Mouse (Mus musculus): ENCODE results near the gene Zfp688.
"Not testable (repeated sequence)": the region's sequence is repeated elsewhere in the genome, so short reads cannot be mapped to it uniquely, and the experiment has no call there.

Zfp688 gene

GRCm38 (mm10) chr7:127421388-127422191, at the start of gene Zfp688:
Gene Zfp688, minus strand, starts transcription at chr7:127422068.
- DNase-seq (ENCODE audit: low read depth, low spot score): peak; percentile 97

- peak; percentile 47 for DNase-seq (ENCODE audit: low read depth, low spot score)
Measured at GRCm38 (mm10) chr7:127471646-127472010, 49.8 kb upstream of the Zfp688 start.

- DNase-seq (ENCODE audit: low read depth, low spot score): peak; percentile 95
Measured at GRCm38 (mm10) chr7:127470743-127471645, 49.1 kb upstream of the Zfp688 start.

DNA sequence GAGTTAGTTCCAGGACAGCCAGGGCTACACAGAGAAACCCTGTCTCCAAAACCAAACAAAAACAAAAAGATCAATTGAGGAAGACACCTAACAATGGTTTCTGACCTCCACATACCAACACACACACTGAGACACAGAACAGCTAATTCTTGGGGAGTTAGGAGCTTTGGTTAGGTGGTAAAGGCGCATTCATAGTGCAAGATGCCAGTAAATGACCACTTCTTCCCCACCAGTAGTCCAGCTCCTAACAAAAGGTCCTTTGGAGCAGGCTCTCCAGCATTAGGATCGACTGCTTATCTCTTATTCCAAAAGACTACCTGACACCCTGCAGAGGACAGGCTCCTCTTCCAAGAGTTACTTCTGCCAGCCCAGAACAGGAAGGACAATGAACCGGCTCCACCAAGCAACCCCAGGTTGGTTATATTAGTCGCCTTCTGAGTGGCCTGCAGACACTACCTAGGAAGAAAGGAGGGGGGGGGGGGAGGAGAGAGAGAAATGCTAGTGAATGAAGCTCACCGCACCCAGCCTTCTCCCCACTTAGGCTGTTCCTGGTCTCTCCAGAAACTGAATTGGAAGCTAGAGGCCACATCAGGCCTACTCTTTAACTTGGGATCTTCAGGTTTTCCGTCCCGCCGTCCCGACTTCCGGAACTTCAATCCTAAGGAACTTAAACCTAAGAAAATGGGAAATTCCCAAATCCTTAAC, 48.3 kb upstream of the Zfp688 start:
- DNase-seq (ENCODE audit: low read depth, low spot score): peak; percentile 29

DNA sequence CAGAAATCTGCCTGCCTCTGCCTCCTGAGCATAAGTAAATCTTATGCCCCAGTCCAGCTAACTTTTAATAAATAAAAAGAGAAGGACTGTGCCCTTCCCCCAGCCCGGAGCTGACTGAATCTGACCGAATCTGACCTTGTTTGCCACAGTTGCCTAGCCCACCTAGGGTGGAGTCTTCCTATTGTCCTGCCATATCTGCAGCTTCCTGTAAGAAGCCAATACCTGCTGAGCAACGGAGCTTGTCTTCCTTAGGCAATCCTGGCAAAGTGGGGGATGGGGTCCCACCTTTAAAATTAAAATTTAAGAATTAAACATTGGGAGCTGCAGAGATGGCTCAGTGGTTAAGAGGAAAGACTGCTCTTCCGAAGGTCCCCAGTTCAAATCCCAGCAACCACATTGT, 44.7 kb upstream of the Zfp688 start:
- no peak for DNase-seq (ENCODE audit: low read depth, low spot score)

DNA sequence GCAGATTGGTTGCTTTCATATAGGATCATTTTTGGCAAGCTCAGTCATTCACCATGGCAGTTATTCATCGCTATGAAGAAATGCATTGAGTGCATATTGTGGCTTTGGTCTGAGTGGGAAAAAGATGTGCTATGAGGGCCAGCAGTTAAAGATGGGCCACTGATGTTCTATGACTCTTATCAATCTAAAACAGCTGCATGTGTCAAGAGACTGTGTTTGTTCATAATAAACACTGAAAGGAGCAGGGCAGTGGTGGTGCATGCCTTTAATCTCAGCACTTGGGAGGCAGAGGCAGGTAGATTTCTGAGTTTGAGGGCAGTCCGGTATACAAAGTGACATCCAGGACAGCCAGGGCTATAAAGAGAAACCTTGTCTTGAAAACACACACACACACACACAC, 43.8 kb upstream of the Zfp688 start:
- not testable (repeated sequence) for DNase-seq (ENCODE audit: low read depth, low spot score)

GRCm38 (mm10) chr7:127465191-127465590, 43.3 kb upstream of the Zfp688 start:
- DNase-seq (ENCODE audit: low read depth, low spot score): no peak

GRCm38 (mm10) chr7:127459311-127459710, 37.4 kb upstream of the Zfp688 start, which contains the start of gene Prr14:
Gene Prr14, plus strand, starts transcription at chr7:127459611.
- DNase-seq (ENCODE audit: low read depth, low spot score): not testable (repeated sequence)

DNA sequence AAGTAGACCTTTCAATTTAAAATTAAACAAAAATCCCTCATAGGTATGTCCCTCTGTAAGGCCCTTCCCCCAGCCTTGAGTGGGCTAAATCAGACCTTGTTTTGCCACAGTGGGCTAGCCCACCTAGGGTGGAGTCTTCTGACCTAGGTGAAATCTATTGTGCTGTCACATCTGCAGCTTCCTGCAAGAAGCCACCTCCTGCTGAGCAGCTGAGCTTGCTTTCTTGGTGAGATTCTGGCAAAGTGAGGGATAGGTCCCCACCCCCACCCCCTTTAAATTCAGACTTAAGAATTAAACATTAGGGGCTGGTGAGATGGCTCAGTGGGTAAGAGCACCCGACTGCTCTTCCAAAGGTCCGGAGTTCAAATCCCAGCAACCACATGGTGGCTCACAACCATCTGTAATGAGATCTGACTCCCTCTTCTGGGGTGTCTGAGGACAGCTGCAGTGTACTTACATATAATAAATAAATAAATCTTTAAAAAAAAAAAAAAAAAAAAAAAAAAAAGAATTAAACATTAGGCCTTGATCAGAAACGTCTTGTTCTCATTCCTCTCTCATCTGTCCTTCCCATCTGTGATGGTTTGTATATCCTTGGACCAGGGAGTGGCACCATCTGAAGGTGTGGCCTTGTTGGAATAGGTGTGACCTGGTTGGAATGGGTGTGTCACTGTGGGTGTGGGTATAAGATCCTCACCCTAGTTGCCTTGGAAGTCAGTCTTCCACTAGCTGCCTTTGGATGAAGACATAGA, 36.7 kb upstream of the Zfp688 start:
- DNase-seq (ENCODE audit: low read depth, low spot score): not testable (repeated sequence)

GRCm38 (mm10) chr7:127454905-127455304, 33.0 kb upstream of the Zfp688 start:
- DNase-seq (ENCODE audit: low read depth, low spot score): no peak

- no peak for DNase-seq (ENCODE audit: low read depth, low spot score)
Measured at GRCm38 (mm10) chr7:127453056-127453455, 31.2 kb upstream of the Zfp688 start.

DNA sequence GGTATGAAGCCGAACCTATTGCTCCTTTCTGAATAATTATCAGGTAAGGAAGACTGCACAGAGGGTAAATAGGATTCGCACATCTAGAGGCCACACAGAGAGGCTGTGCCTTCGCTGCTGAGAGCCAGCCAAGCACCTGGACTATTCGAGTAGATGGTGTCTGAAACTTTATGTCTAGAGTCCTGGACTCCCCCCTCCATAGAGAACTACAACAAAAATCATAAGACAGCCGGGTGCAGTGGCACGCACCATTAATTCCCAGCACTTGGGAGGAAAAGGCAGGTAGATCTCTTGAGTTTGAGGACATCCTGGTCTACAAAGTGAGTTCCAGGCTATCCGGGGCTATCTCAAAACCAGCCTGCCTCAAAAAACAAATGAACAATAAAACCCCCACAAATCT, 28.1 kb upstream of the Zfp688 start:
- DNase-seq (ENCODE audit: low read depth, low spot score): no peak

- peak; percentile 96 for DNase-seq (ENCODE audit: low read depth, low spot score)
Measured at GRCm38 (mm10) chr7:127448521-127449300, 26.8 kb upstream of the Zfp688 start, which contains the start of gene Zfp689. Gene Zfp689, minus strand, starts transcription at chr7:127449158.

GRCm38 (mm10) chr7:127443976-127444375, 22.1 kb upstream of the Zfp688 start:
- DNase-seq (ENCODE audit: low read depth, low spot score): no peak

- peak; percentile 63 for DNase-seq (ENCODE audit: low read depth, low spot score)
Measured at GRCm38 (mm10) chr7:127437724-127438123, 15.9 kb upstream of the Zfp688 start.

DNA sequence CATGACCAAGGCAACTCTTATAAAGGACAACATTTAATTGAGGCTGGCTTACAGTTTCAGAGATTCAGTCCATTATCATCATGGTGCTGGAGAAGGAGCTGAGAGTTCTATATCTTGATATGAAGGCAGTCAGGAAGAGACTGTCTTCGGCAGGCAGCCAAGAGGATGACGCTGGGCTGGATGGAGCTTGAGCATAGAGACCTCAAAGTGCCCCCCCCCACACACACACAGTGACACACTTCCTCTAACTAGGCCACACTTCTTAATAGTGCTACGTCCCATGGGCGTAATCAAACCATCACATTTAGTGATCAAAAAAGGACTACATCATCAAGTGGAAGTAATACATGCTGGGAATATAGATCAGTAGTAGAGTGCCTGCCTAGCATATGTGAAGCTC, 13.3 kb upstream of the Zfp688 start:
- DNase-seq (ENCODE audit: low read depth, low spot score): no peak

- no peak for DNase-seq (ENCODE audit: low read depth, low spot score)
Measured at GRCm38 (mm10) chr7:127426354-127426753, 4.5 kb upstream of the Zfp688 start.

- DNase-seq (ENCODE audit: low read depth, low spot score): no peak
Measured at GRCm38 (mm10) chr7:127425911-127426310, 4.0 kb upstream of the Zfp688 start.

DNA sequence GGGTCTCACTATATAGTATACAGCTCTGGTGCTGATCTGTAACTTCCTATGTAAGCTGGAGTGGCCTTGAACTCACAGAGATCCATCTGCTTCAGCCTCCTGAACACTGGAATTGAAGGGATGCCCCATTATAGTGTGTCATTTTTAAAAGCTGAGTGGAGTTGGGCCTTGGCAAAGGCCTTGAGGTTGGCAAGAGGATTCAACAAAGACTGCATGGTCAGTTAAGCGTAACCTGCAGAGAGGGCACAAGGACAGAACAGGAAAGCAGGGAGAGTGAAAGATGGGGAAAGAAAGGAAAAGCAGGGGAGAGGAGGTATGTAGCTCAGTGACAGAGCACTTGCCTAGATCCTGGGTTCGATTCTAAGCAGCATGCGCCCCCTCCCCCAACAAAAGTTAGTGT, 3.4 kb upstream of the Zfp688 start:
- DNase-seq (ENCODE audit: low read depth, low spot score): no peak

DNA sequence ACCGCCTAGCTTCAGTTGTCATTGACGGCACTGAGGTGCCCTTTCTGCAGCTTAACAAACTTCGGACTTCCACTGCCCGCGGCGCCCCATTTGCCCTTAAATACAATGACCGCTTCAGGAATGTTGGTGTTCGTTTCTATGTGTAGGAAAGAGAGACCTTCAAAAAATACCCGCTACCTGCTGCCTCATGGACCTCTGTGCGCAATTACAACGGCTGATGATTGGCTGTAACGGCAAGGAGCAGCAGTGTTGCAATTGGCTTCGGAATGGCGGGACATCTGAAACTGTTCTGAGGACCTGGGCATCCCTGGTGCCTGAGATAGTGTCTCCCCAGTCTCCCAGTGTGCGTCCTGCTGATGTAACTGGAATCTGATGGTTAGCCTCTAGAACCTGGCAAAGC, 379 bp upstream of the Zfp688 start:
- peak; percentile 49 for DNase-seq (ENCODE audit: low read depth, low spot score)

Measured in CD4-positive, CD25-positive, alpha-beta regulatory T cell, adult 2 months (primary cell).